Mouse (Mus musculus): ENCODE measurements around the gene Cdk2ap2. TPM values are rescaled to one million over a fixed set of nuclear protein-coding genes. Genes with fewer than 3 reads are reported as not detected.
A peak's percentile ranks its signal among the peaks of the same experiment; 100 is the strongest.
"Not testable (repeated sequence)": the region's sequence is repeated elsewhere in the genome, so short reads cannot be mapped to it uniquely, and the experiment has no call there.

Gene Cdk2ap2
- polyA plus RNA-seq, 1 experiment from 2014 or later: 82.1 TPM

DNA sequence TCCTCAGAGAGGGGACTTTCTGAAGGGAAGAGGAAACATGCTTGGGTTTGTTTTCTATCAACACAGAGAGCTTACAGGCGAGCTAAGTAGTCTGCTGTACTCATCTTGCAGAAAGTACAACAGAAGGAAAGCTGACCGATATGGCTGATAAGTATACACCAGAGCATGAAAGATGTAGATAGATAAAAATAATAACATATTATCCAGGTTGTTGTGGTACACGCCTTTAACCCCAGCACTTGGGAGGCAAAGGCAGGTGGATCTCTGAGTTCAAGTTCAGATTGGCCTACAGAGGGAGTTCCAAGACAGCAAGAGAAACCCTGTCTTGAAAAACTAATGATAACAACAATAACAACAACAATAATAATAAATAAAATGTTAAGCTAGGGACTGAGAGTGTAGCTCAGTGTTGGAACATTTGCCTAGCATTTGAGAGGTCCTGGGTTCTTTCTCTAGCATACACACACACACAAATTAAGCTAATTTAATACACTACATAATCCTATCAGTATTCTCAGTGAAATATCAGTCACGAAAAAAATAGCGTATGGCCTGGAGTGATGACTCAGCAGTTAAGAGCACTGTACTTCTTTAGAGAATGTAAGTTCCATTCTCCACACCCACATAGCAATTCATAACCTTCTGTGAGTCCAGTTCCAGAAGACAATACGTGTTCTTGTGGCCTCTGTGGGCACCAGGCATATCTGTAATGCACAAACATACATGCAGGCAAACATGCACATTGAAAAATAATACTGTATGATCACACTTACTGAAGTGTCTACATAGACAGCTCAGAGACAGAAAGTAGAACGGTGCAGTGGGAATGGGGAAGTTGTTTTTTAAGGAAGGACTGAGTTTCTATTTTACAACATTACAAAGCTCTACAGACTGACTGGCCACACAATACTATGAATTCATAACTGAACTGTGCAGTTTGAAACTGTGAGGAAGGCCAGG lies 25.7 kb downstream of the Cdk2ap2 start:
- 84% methylated on average over 7 of the region's 7 CpGs for WGBS

DNA sequence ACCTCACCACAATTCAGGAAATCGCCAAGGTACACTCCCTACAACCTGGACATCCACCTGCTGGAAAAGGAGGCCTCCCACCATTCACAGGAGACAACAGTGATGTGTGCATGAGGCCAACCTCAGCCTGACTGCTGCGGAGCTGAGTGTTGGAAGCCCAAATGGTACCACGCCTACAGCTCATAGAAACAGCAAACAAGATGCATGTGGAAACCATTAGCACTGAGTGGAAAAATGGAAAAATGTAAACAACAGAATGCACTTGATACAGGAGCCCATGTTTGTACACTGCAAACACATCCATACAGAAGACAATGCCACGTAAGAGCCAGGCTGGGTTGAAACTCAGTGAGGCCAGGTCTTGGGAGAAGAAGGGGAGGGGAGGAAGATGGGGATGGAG lies 27.4 kb downstream of the Cdk2ap2 start:
- Histone ChIP-seq H3K27me3 (no peaks in the 10 kb centered on the region), H3K27ac (no peak overlapping the region), H3K9me3 (no peaks in the 10 kb centered on the region), H3K9ac (replicated peaks) (0 out of 2 replicates have a peak overlapping the region, but pooled peaks have one; percentile 4), H3K4me2 (replicated peaks) (no peak overlapping the region), H3K4me1 (replicated peaks) (peaks cover 27% of the 10 kb centered on the region), H3K36me3 (peaks cover 20% of the 10 kb centered on the region), H3K4me3 (replicated peaks) (no peak overlapping the region)
- ATAC-seq: no peak
- WGBS: 86% methylated on average over 4 of the region's 4 CpGs

More for the DNA sequence above, 25.7 kb downstream of the Cdk2ap2 start:
- Histone ChIP-seq H3K9ac (replicated peaks) (no peak overlapping the region), H3K27me3 (no peaks in the 10 kb centered on the region), H3K9me3 (no peaks in the 10 kb centered on the region), H3K27ac (no peak overlapping the region), H3K4me1 (replicated peaks) (peaks cover 26% of the 10 kb centered on the region), H3K4me3 (replicated peaks) (no peak overlapping the region), H3K36me3 (peaks cover 14% of the 10 kb centered on the region), H3K4me2 (replicated peaks) (no peak overlapping the region)
- no peak for ATAC-seq

GRCm38 (mm10) chr19:4125268-4125667 lies 28.3 kb downstream of the Cdk2ap2 start:
- WGBS: 75% methylated on average over 1 of the region's 4 CpGs
- H3K4me3 ChIP-seq (replicated peaks): peak overlapping the region; percentile 84
- H3K4me1 ChIP-seq (replicated peaks): peaks cover 23% of the 10 kb centered on the region
- peak; percentile 63 for ATAC-seq
- peak overlapping the region; percentile 88 for H3K9ac ChIP-seq (replicated peaks)
- H3K36me3 ChIP-seq: peaks cover 29% of the 10 kb centered on the region
- peak overlapping the region; percentile 56 for H3K27ac ChIP-seq
- H3K9me3 ChIP-seq, H3K27me3 ChIP-seq: not testable (repeated sequence)
- H3K4me2 ChIP-seq (replicated peaks): peak overlapping the region; percentile 84

- peak within 1 kb of the TSS; percentile 88 for H3K9ac ChIP-seq (replicated peaks)
- H3K4me3 ChIP-seq (replicated peaks): peak within 1 kb of the TSS; percentile 84
- H3K4me1 ChIP-seq (replicated peaks): peaks cover 16% of the 10 kb centered on the region
- peak; percentile 88 for ATAC-seq
- H3K27me3 ChIP-seq: no peaks in the 10 kb centered on the region
- H3K4me2 ChIP-seq (replicated peaks): peak within 1 kb of the TSS; percentile 84
- peak within 1 kb of the TSS; percentile 68 for H3K27ac ChIP-seq
- 1% methylated on average over 53 of the region's 64 CpGs for WGBS
- H3K9me3 ChIP-seq: no peaks in the 10 kb centered on the region
- peaks cover 31% of the 10 kb centered on the region for H3K36me3 ChIP-seq
Measured at GRCm38 (mm10) chr19:4125741-4126696, 29.0 kb downstream of the Cdk2ap2 start, which contains the start of gene Aip. Aip (minus strand) TSS chr19:4125858.

- Histone ChIP-seq H3K4me2 (replicated peaks) (peak overlapping the region; percentile 84), H3K9me3 (no peaks in the 10 kb centered on the region), H3K27me3 (no peaks in the 10 kb centered on the region), H3K4me3 (replicated peaks) (peak overlapping the region; percentile 84), H3K4me1 (replicated peaks) (peaks cover 16% of the 10 kb centered on the region), H3K27ac (no peak overlapping the region), H3K9ac (replicated peaks) (peak overlapping the region; percentile 88), H3K36me3 (peaks cover 40% of the 10 kb centered on the region)
- WGBS: 77% methylated on average over 7 of the region's 7 CpGs
- ATAC-seq: no peak
Measured at GRCm38 (mm10) chr19:4126759-4127495, 29.9 kb downstream of the Cdk2ap2 start.

DNA sequence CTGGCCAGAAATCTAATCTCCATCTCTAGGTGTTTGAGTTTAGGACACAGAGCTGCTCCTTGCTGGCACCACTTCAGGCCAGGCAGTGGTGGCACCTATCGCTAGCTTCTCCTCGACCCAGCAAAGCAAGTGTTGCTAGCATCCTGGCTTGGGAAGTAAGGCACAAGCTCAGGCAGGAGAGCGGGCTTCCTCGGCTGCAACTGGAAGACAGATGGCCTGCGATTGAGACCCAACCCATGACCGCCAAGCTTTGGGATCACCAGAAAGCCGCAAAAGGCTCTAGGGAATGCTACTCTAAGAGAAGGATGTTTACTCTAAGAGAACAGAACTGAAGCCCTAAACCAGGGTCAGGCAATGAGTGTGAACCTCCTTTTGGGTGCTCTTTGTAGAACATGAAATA lies 32.5 kb downstream of the Cdk2ap2 start:
- 96% methylated on average over 7 of the region's 7 CpGs for WGBS
- peaks cover 16% of the 10 kb centered on the region for H3K4me1 ChIP-seq (replicated peaks)
- H3K27ac ChIP-seq: no peak overlapping the region
- peaks cover 56% of the 10 kb centered on the region for H3K36me3 ChIP-seq
- ATAC-seq: no peak
- H3K4me3 ChIP-seq (replicated peaks): no peak overlapping the region
- no peaks in the 10 kb centered on the region for H3K27me3 ChIP-seq
- no peaks in the 10 kb centered on the region for H3K9me3 ChIP-seq
- 0 out of 2 replicates have a peak overlapping the region, but pooled peaks have one; percentile 16 for H3K9ac ChIP-seq (replicated peaks)
- H3K4me2 ChIP-seq (replicated peaks): no peak overlapping the region

DNA sequence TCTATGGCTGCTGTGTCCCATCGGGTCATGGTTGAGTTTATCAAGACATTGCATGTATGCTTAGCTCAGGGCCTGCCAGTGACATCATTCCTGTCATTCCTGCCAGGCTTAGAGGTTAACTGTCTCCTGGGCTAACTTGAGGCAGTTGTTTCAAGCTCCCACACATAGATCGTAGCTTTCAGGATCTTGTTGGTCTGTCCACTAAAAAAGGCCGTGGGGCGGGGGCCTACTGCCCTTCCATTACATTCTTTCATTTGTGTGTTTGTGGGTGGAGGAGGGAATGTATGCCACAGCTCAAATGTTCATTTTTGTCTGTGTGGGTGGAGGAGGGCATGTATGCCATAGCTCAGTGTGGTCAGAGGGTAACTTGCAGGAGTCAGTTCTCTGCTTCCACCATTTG lies 33.1 kb downstream of the Cdk2ap2 start:
- ATAC-seq: no peak
- Histone ChIP-seq H3K9me3 (no peaks in the 10 kb centered on the region), H3K27ac (no peak overlapping the region), H3K27me3 (no peaks in the 10 kb centered on the region), H3K4me2 (replicated peaks) (no peak overlapping the region), H3K4me3 (replicated peaks) (no peak overlapping the region), H3K9ac (replicated peaks) (0 out of 2 replicates have a peak overlapping the region, but pooled peaks have one; percentile 16), H3K36me3 (peaks cover 56% of the 10 kb centered on the region), H3K4me1 (replicated peaks) (peaks cover 16% of the 10 kb centered on the region)
- 92% methylated on average over 4 of the region's 4 CpGs for whole genome bisulfite sequencing

- H3K36me3 ChIP-seq: peaks cover 56% of the 10 kb centered on the region
- WGBS: 93% methylated on average over 5 of the region's 5 CpGs
Measured at GRCm38 (mm10) chr19:4131075-4131474, 34.1 kb downstream of the Cdk2ap2 start.

DNA sequence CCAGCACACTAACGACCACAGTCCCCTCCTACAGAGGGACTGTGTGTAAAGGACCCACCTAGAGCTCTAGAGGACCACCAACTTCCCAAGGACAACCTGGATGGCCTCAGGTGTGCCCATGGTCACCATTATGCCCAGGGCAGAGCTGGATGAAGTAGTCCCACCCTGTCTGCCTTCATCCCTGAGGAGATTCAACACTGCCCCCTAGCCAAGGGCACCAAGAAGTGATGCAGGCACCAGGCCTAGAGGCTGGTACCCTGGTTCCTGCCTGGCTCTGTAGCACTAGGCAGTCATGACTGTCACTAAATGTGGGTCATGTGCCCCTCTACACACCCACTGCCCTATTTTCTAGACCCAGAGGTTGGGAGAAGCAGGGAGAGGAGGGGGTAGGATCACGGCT lies 34.8 kb downstream of the Cdk2ap2 start:
- H3K4me1 ChIP-seq (replicated peaks): peaks cover 10% of the 10 kb centered on the region
- no peak overlapping the region for H3K9ac ChIP-seq (replicated peaks)
- 92% methylated on average over 2 of the region's 2 CpGs for WGBS
- no peak for ATAC-seq
- no peaks in the 10 kb centered on the region for H3K27me3 ChIP-seq
- no peak overlapping the region for H3K4me2 ChIP-seq (replicated peaks)
- H3K9me3 ChIP-seq: no peaks in the 10 kb centered on the region
- H3K4me3 ChIP-seq (replicated peaks): no peak overlapping the region
- no peak overlapping the region for H3K27ac ChIP-seq
- peaks cover 56% of the 10 kb centered on the region for H3K36me3 ChIP-seq

More at GRCm38 (mm10) chr19:4131075-4131474, 34.1 kb downstream of the Cdk2ap2 start:
- Histone ChIP-seq H3K27me3 (no peaks in the 10 kb centered on the region), H3K4me3 (replicated peaks) (no peak overlapping the region), H3K4me1 (replicated peaks) (peaks cover 16% of the 10 kb centered on the region), H3K27ac (no peak overlapping the region), H3K9ac (replicated peaks) (no peak overlapping the region), H3K4me2 (replicated peaks) (no peak overlapping the region), H3K9me3 (no peaks in the 10 kb centered on the region)
- ATAC-seq: no peak

DNA sequence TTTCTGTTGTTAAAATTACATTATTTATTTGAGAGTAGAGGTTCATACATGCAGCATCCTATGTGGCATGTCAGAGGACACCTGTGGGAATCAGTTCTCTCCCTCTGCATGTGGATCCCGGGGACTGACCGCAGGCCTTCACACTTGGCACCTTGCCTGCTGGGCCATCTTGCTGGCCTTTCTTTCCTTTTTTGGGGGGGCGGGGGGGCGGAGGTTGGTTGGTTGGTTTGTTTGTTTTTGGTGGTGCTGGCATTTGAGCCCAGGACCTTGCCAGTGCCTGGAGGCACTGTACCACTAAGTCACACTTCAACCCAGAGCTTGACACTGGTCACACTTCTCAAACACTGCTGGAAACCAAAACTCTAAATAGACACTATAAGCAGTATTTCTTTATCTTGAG lies 37.4 kb downstream of the Cdk2ap2 start:
- no peak overlapping the region for H3K4me2 ChIP-seq (replicated peaks)
- WGBS: 91% methylated on average over 4 of the region's 4 CpGs
- no peak overlapping the region for H3K9ac ChIP-seq (replicated peaks)
- no peak for ATAC-seq
- no peaks in the 10 kb centered on the region for H3K9me3 ChIP-seq
- no peak overlapping the region for H3K27ac ChIP-seq
- peaks cover 7% of the 10 kb centered on the region for H3K4me1 ChIP-seq (replicated peaks)
- H3K27me3 ChIP-seq: no peaks in the 10 kb centered on the region; the same call in 1 of the 2 replicates
- no peak overlapping the region for H3K4me3 ChIP-seq (replicated peaks)
- H3K36me3 ChIP-seq: peaks cover 37% of the 10 kb centered on the region
